Mouse (Mus musculus) thymus, postnatal 4 days (tissue): Measurements from ENCODE around the gene Foxp1.

ENCODE experiments used
- DNase-seq: peaks from one replicate; pipeline ENCODE4 v3.0.0; 2021

Foxp1 gene

DNA sequence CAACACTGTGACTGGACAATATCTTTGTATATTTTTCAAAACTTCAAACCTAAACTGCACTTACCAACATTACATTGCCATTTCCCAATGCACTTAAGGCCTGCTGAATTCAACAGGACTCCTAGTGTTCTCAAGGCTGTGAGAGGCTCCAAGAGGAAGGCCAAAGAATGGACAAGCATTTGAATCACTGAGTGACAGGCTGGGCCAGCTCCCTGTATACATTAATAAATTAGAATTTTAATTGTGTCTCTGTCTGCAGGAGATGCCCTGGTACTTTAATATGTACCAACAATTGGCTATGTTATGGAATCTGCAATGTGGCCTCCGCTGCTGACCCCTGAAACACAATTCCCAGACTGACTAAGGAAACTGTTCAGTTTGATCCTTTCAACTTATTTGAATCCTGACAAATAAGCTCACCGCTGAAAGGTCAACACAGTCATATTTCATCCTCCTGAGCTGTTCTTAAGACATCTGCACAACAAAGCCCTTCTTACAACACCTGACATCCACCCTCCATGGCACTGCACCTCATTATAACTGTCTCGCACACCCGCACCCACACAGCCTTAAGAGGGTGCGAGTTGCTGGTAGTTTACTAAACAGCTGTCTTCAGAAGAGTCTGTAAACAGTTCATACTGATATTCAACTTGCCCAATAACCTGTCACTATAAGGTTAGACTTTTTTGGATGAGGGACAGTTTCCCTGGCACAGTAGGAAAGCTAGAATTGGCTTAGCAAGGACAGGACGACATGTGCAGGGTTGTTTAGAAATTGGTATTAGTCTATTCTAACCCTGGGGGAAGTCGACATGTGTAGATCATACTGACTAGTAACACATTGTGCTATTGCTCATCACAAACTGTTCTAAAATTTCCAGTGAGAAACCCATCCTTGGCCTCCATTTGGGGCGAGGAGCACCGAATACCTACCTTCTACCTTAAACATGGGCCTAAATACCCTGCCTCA lies 448.9 kb downstream of the Foxp1 start:
- DNase-seq: no peak

- no peak for DNase-seq
Measured at GRCm38 (mm10) chr6:99070710-99071109, 451.8 kb downstream of the Foxp1 start.

DNA sequence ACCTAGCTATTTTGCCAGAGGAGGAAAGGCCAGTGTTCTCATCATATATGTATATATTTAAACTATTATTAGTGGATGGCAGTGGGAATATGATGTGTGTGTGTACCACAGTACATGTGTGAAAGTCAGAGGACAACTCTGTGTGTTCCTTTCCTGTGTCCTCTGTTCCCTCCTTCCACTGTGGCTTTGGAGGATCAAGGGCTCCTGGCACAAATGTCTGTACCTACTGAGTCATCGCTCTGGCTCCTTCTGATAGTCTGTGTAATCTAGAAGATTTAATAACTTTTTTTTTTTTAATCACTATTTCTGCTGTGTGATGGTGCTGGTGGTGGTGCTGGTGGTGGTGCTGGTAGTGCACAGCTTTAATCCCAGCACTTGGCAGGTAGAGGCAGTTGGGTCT lies 452.8 kb downstream of the Foxp1 start:
- no peak for DNase-seq

- DNase-seq: no peak
Measured at GRCm38 (mm10) chr6:99065569-99066353, 456.8 kb downstream of the Foxp1 start.

GRCm38 (mm10) chr6:99063982-99064484 lies 458.5 kb downstream of the Foxp1 start:
- DNase-seq: no peak

- DNase-seq: no peak
Measured at GRCm38 (mm10) chr6:99062931-99063330, 459.6 kb downstream of the Foxp1 start.

DNA sequence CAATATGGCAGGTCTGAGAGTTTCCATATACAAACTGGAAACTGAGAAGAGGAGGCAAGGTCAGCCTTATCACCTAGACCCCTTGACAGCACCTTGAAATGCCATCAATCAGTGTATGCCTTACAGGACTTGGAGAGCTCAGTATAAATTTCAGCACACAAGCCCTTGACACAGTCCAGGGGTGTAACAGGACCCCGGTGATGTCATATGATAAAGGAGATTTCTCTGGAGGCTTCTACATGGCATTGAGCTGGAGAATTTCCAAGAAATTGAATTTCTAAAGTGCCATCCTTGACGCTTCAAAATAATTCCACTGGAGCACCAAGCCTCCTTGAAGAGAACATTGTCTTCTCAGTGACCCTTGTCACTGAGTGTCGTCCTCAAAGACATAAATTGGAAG lies 463.8 kb downstream of the Foxp1 start:
- DNase-seq: no peak

GRCm38 (mm10) chr6:99057113-99057553 lies 465.4 kb downstream of the Foxp1 start:
- peak; percentile 35 for DNase-seq

DNA sequence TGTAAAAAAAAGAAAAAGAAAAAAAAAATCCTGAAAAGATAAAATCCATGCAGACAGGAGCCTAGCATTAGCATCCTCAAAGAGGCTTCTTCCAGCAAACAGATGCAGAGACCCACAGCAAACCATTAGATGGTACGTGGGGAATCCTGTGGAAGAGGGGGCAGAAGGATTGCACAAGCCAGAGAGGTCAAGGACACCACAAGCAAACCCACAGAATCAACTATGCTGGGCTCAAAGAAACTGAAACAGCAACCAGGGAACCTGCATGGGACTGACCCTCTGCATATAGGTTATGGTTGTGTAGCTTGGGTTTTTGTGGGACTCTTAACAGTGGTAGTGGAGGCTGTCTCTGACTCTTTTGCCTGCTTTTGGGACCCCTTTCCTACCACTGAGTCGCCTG lies 466.1 kb downstream of the Foxp1 start:
- DNase-seq: no peak

- no peak for DNase-seq
Measured at GRCm38 (mm10) chr6:99053998-99054397, 468.5 kb downstream of the Foxp1 start.

DNA sequence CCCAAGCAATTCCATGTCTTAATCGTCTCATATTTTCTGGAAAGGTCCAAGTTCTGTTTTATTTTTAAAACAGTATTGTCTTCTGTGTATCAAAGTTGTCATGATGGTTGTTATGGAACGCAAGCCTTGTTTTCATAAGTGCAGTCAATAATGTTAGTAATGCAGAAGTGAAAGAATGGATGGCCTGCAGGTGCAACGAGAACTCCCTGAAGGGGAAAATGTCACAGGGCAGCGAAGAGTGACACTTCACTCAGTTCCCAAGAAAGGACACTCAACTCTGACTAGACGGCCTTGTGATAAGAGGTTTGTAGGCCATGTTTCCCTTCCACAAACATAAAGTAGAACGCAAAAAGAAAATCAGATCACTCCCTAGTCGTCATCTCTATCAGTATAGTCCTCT lies 469.4 kb downstream of the Foxp1 start:
- DNase-seq: no peak

GRCm38 (mm10) chr6:99051724-99052123 lies 470.8 kb downstream of the Foxp1 start:
- no peak for DNase-seq

- DNase-seq: no peak
Measured at GRCm38 (mm10) chr6:99050288-99051006, 472.1 kb downstream of the Foxp1 start.

GRCm38 (mm10) chr6:99047322-99047721 lies 475.2 kb downstream of the Foxp1 start:
- no peak for DNase-seq

DNA sequence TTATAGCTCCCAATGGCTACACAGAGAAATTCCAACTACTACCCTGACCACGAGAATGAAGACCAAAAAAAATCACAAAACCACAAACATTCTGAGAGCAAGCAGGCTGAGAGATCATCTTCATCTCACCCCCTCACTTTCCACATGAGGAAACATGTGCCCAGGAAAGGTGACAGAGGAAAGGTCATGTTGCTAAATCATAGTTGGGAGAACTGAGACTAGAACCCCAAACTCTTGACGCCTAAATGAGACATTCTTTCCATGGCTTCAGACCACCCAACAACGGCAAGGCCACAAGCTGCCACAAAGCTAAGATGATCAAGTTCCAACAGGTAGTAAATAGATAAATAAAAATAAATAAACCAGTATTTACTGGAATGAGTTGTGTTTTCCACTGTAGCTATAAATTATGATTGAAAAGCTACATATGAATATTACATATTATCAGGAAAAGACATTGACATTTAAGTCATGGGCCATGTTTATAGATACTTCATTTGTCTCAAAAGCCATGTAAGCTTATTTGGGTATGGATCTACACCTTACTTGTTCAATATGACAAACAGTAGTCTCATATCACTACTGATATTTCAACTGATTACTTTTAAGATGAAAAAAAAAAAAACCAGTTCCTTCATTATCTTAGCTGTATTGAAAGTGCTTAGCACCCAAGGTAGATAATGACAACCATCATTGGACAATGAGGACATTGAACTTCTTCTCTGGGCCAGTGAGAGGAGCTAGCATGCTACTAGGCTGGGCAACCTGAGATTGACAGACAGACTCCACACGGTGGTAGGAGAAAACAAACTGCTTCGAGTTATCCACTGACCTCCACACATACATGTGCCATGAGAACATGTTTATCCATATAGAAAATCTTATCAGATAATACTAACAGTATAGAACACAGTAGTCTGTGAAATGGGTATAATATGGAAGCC lies 476.4 kb downstream of the Foxp1 start:
- DNase-seq: no peak

GRCm38 (mm10) chr6:99043932-99044664 lies 478.4 kb downstream of the Foxp1 start:
- no peak for DNase-seq

- DNase-seq: no peak
Measured at GRCm38 (mm10) chr6:99043226-99043625, 479.3 kb downstream of the Foxp1 start.

GRCm38 (mm10) chr6:99042175-99042954 lies 480.2 kb downstream of the Foxp1 start:
- no peak for DNase-seq

DNA sequence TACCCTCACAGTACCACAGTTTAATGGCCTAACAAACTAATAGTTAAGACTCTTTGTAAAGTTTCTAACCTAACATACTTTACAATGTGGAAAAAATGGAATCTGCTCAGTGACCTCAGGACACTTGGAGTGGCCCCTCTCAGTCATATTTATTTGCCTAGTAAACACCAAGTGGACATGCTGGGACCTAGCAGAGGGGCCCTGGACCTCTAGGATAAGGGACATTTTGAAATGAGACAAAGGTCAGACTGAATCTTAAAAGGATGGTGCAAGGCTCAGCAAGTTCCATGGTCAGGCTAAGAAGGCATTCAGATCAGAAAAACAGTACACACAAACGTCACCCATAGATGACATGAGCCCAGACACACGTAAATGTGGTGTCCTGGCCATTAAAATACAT lies 483.5 kb downstream of the Foxp1 start:
- DNase-seq: no peak
